Mouse (Mus musculus) liver, embryonic 16.5 days (tissue): ENCODE data around the gene Sox5. TPM values are rescaled to one million over a fixed set of nuclear protein-coding genes. Genes with fewer than 3 reads are reported as not detected.

Experiments used
- ATAC-seq: fragments of 200-750 bp; cut with Nextera tagmentation; 2 replicates; pipeline ENCODE4 v1.8.0; 2017; ENCODE audit warnings: low read depth, mild to moderate bottlenecking, moderate number of reproducible peaks, moderate library complexity
- H3K27ac ChIP-seq: fragments of 300-500 bp; sonication (generic); 2 replicates; pipeline ENCODE4 v1.5.1; 2014; ENCODE audit warnings: mild to moderate bottlenecking, low read length
- H3K27me3 ChIP-seq: fragments of 300-500 bp; sonication (generic); 2 replicates; pipeline ENCODE4 v1.6.1; 2014; ENCODE audit warnings: low read depth, low read length, mixed read lengths; ENCODE audit not compliant: control insufficient read depth, insufficient read depth
- H3K36me3 ChIP-seq: fragments of 300-500 bp; sonication (generic); 2 replicates; pipeline ENCODE4 v1.6.1; 2014; ENCODE audit warnings: mild to moderate bottlenecking; ENCODE audit not compliant: control insufficient read depth, insufficient read depth
- H3K4me1 ChIP-seq: fragments of 300-500 bp; sonication (generic); 2 replicates; pipeline ENCODE4 v1.6.1; 2014; ENCODE audit warnings: low read depth, low read length, mixed read lengths; ENCODE audit not compliant: control insufficient read depth
- H3K4me2 ChIP-seq: fragments of 300-500 bp; sonication (generic); 2 replicates; pipeline ENCODE4 v1.6.1; 2014; ENCODE audit warnings: low read depth, low read length, mixed read lengths
- H3K4me3 ChIP-seq: fragments of 300-500 bp; sonication (generic); 2 replicates; pipeline ENCODE4 v1.5.1; 2014; ENCODE audit warnings: low read depth, mild to moderate bottlenecking, low read length
- H3K9ac ChIP-seq: fragments of 300-500 bp; sonication (generic); 2 replicates; pipeline ENCODE4 v1.6.1; 2014; ENCODE audit warnings: low read depth, low read length
- H3K9me3 ChIP-seq: fragments of 300-500 bp; sonication (generic); replicated peaks from 2 replicates; pipeline ENCODE4 v1.6.1; 2016; ENCODE audit warnings: low read length; ENCODE audit not compliant: control insufficient read depth
- WGBS: fragments of 180-500 bp; shearing (Covaris S2); extraction: QIAGEN DNeasy Blood & Tissue Kit; methylation state at CpG from one replicate; pipeline ENCODE4 v1.1.7; 2014; ENCODE audit not compliant: insufficient replicate concordance; 5-methylcytosine and 5-hydroxymethylcytosine counted together
- polyA plus RNA-seq: library from polyadenylated mRNA; unstranded; fragments of >200 nt; fragmentation: Nextera tagmentation; extraction: Ambion mirVana; gene quantifications from 2 replicates; pipeline ENCODE4 v1.2.1, GENCODE M21; 2015

Sox5 gene
- polyA plus RNA-seq, 1 experiment from 2014 or later, result 7.5 TPM

GRCm38 (mm10) chr6:144804321-144804720 lies 22.5 kb upstream of the Sox5 start:
- no peak for ATAC-seq
- no peaks in the 10 kb centered on the region for H3K36me3 ChIP-seq
- no peak overlapping the region for H3K4me3 ChIP-seq
- no peaks in the 10 kb centered on the region for H3K9me3 ChIP-seq
- H3K4me2 ChIP-seq, result no peak overlapping the region
- H3K9ac ChIP-seq, result no peak overlapping the region
- WGBS, result 50% methylated on average over 5 of the region's 5 CpGs
- no peak overlapping the region for H3K27ac ChIP-seq
- H3K4me1 ChIP-seq, result no peaks in the 10 kb centered on the region
- H3K27me3 ChIP-seq, result no peaks in the 10 kb centered on the region

GRCm38 (mm10) chr6:144803063-144803462 lies 21.3 kb upstream of the Sox5 start:
- H3K36me3 ChIP-seq, result no peaks in the 10 kb centered on the region
- no peaks in the 10 kb centered on the region for H3K27me3 ChIP-seq
- no peak for ATAC-seq
- no peaks in the 10 kb centered on the region for H3K9me3 ChIP-seq
- H3K4me2 ChIP-seq, result no peak overlapping the region
- no peaks in the 10 kb centered on the region for H3K4me1 ChIP-seq
- no peak overlapping the region for H3K4me3 ChIP-seq
- H3K9ac ChIP-seq, result no peak overlapping the region
- no peak overlapping the region for H3K27ac ChIP-seq
- 38% methylated on average over 1 of the region's 1 CpGs for WGBS

- no peak for ATAC-seq
Measured at GRCm38 (mm10) chr6:144794356-144794755, 12.6 kb upstream of the Sox5 start.

GRCm38 (mm10) chr6:144792871-144793270 lies 11.1 kb upstream of the Sox5 start:
- H3K36me3 ChIP-seq, result no peaks in the 10 kb centered on the region
- no peak for ATAC-seq
- H3K4me1 ChIP-seq, result no peaks in the 10 kb centered on the region
- H3K27ac ChIP-seq, result no peak overlapping the region
- no peak overlapping the region for H3K4me2 ChIP-seq
- no peak overlapping the region for H3K4me3 ChIP-seq
- no peak overlapping the region for H3K9ac ChIP-seq
- H3K9me3 ChIP-seq, result no peaks in the 10 kb centered on the region
- H3K27me3 ChIP-seq, result no peaks in the 10 kb centered on the region
- WGBS, result 76% methylated on average over 8 of the region's 8 CpGs

More at GRCm38 (mm10) chr6:144794356-144794755, 12.6 kb upstream of the Sox5 start:
- 58% methylated on average over 3 of the region's 3 CpGs for WGBS
- Histone ChIP-seq H3K27ac (no peak overlapping the region), H3K9ac (no peak overlapping the region), H3K4me1 (no peaks in the 10 kb centered on the region), H3K36me3 (no peaks in the 10 kb centered on the region), H3K27me3 (no peaks in the 10 kb centered on the region), H3K4me2 (no peak overlapping the region), H3K4me3 (no peak overlapping the region), H3K9me3 (no peaks in the 10 kb centered on the region)

GRCm38 (mm10) chr6:144783295-144783694 lies 1.5 kb upstream of the Sox5 start:
- Histone ChIP-seq H3K27me3 (peaks cover 22% of the 10 kb centered on the region), H3K36me3 (no peaks in the 10 kb centered on the region), H3K4me2 (no peak overlapping the region), H3K9me3 (no peaks in the 10 kb centered on the region), H3K4me1 (no peaks in the 10 kb centered on the region; the same call in 1 of the 2 replicates), H3K4me3 (no peak overlapping the region), H3K9ac (no peak overlapping the region), H3K27ac (peak overlapping the region; percentile 57)
- ATAC-seq, result peak; percentile 73

- Histone ChIP-seq H3K36me3 (no peaks in the 10 kb centered on the region), H3K27ac (peak overlapping the region; percentile 57), H3K4me2 (peak overlapping the region; percentile 59), H3K4me3 (peak overlapping the region; percentile 66), H3K27me3 (peaks cover 22% of the 10 kb centered on the region), H3K9me3 (no peaks in the 10 kb centered on the region), H3K9ac (peak overlapping the region; percentile 34; the same call in 1 of the 2 replicates), H3K4me1 (no peaks in the 10 kb centered on the region; the same call in 1 of the 2 replicates)
- ATAC-seq, result no peak
- 11% methylated on average over 12 of the region's 12 CpGs for WGBS
Measured at GRCm38 (mm10) chr6:144782866-144783265, 1.1 kb upstream of the Sox5 start.

- no peaks in the 10 kb centered on the region for H3K9me3 ChIP-seq
- peak overlapping the region; percentile 66 for H3K4me3 ChIP-seq
- peak overlapping the region; percentile 59 for H3K4me2 ChIP-seq
- H3K4me1 ChIP-seq, result no peaks in the 10 kb centered on the region; the same call in 1 of the 2 replicates
- peak overlapping the region; percentile 57 for H3K27ac ChIP-seq
- ATAC-seq, result peak; percentile 14
- no peaks in the 10 kb centered on the region for H3K36me3 ChIP-seq
- peak overlapping the region; percentile 34 for H3K9ac ChIP-seq
- WGBS, result 1% methylated on average over 29 of the region's 55 CpGs
- peaks cover 22% of the 10 kb centered on the region for H3K27me3 ChIP-seq
Measured at GRCm38 (mm10) chr6:144782031-144782857, 467 bp upstream of the Sox5 start.

GRCm38 (mm10) chr6:144780608-144781285 lies 1.0 kb downstream of the Sox5 start:
- H3K4me1 ChIP-seq, result no peaks in the 10 kb centered on the region; the same call in 1 of the 2 replicates
- H3K27me3 ChIP-seq, result peaks cover 22% of the 10 kb centered on the region
- peak overlapping the region; percentile 59 for H3K4me2 ChIP-seq
- 22% methylated on average over 9 of the region's 9 CpGs for WGBS
- no peaks in the 10 kb centered on the region for H3K9me3 ChIP-seq
- ATAC-seq, result no peak
- H3K27ac ChIP-seq, result peak overlapping the region; percentile 53
- peak overlapping the region; percentile 66 for H3K4me3 ChIP-seq
- H3K9ac ChIP-seq, result peak overlapping the region; percentile 34
- H3K36me3 ChIP-seq, result no peaks in the 10 kb centered on the region
